ENCODE assay signal across 10 mouse cellular contexts in genomic region chr10:22413702-22414494, GRCm38 (mm10). TPM values are rescaled to one million over a fixed set of nuclear protein-coding genes. Genes with fewer than 3 reads are reported as not detected.
DNase-seq lines count a peak whose midpoint lies in the region; ATAC-seq lines count a peak whose summit lies in the region.
"Not testable (repeated sequence)": the region's sequence is repeated elsewhere in the genome, so short reads cannot be mapped to it uniquely, and the experiment has no call there.
"Had no signal": no experiment of that assay in that cellular context is flagged by ENCODE, and none has a peak within 500 bp of the region (broad histone marks: within the 10 kb centered on the region; RNA-seq: fewer than 3 reads in every experiment).

No protein-coding gene starts in this region.

- H3K27ac ChIP-seq in forebrain, embryonic 11.5 days (ENCODE audit: low read depth, low read length); heart, embryonic 11.5 days (ENCODE audit: low read depth, low read length); intestine, embryonic 16.5 days (ENCODE audit: low read length); limb, embryonic 10.5 days; midbrain, embryonic 13.5 days: not testable (repeated sequence)

- peak; percentile 40 for DNase-seq in adrenal gland, postnatal 10 days
- DNase-seq in forebrain, embryonic 11.5 days (ENCODE audit: low spot score), result peak; percentile 49
- peak; percentile 19 for DNase-seq in limb, embryonic 10.5 days (ENCODE audit: low spot score)
- DNase-seq in right cerebral cortex, adult 18-20 months, result peak; percentile 18
- peak; percentile 2 for DNase-seq in urinary bladder, postnatal 25 days (ENCODE audit: low spot score)

- H3K4me1 ChIP-seq in forebrain, embryonic 11.5 days (replicated peaks; ENCODE audit: control insufficient read depth, insufficient read depth, low read length); heart, embryonic 11.5 days (ENCODE audit: control insufficient read depth, insufficient read depth, low read length); intestine, embryonic 16.5 days (ENCODE audit: control insufficient read depth, insufficient read depth, low read length); limb, embryonic 10.5 days; midbrain, embryonic 13.5 days (replicated peaks): not testable (repeated sequence)

- H3K9ac ChIP-seq in forebrain, embryonic 11.5 days (ENCODE audit: low read length); heart, embryonic 11.5 days (ENCODE audit: low read depth, low read length); intestine, embryonic 16.5 days (ENCODE audit: low read depth, low read length); midbrain, embryonic 13.5 days (replicated peaks): not testable (repeated sequence)

- ATAC-seq in forebrain, embryonic 11.5 days (replicated peaks; ENCODE audit: low FRiP score), result peak; percentile 75
- ATAC-seq in heart, embryonic 11.5 days (replicated peaks; ENCODE audit: insufficient number of reproducible peaks, low FRiP score, low TSS enrichment), result 0 out of 2 replicates have a peak, but pooled peaks have one; percentile 35
- peak; percentile 85 for ATAC-seq in intestine, embryonic 16.5 days
- peak; percentile 79 for ATAC-seq in midbrain, embryonic 13.5 days

- H3K9me3 ChIP-seq in forebrain, embryonic 11.5 days (ENCODE audit: control insufficient read depth, low read length); heart, embryonic 11.5 days (replicated peaks; ENCODE audit: control insufficient read depth, low read length); intestine, embryonic 16.5 days (ENCODE audit: control insufficient read depth, low read length); limb, embryonic 10.5 days (replicated peaks); midbrain, embryonic 13.5 days: not testable (repeated sequence)

- H3K4me3 ChIP-seq in forebrain, embryonic 11.5 days (ENCODE audit: low read depth, low read length); heart, embryonic 11.5 days (ENCODE audit: low read depth, low read length); intestine, embryonic 16.5 days (ENCODE audit: low read length); limb, embryonic 10.5 days; midbrain, embryonic 13.5 days (replicated peaks): not testable (repeated sequence)

- not testable (repeated sequence) for H3K27me3 ChIP-seq in forebrain, embryonic 11.5 days (ENCODE audit: control insufficient read depth, insufficient read depth, low read length); heart, embryonic 11.5 days (ENCODE audit: control insufficient read depth, insufficient read depth, low read length); intestine, embryonic 16.5 days (replicated peaks; ENCODE audit: control insufficient read depth, insufficient read depth, low read length); limb, embryonic 10.5 days (ENCODE audit: low read depth, poor library complexity, severe bottlenecking); midbrain, embryonic 13.5 days

- H3K4me2 ChIP-seq in forebrain, embryonic 11.5 days (ENCODE audit: low read depth, low read length, severe bottlenecking); heart, embryonic 11.5 days; intestine, embryonic 16.5 days (ENCODE audit: low read depth, low read length); midbrain, embryonic 13.5 days (replicated peaks): not testable (repeated sequence)

- not testable (repeated sequence) for H3K36me3 ChIP-seq in forebrain, embryonic 11.5 days (ENCODE audit: control insufficient read depth, insufficient read depth, low read length); heart, embryonic 11.5 days (ENCODE audit: control insufficient read depth, insufficient read depth, low read length); intestine, embryonic 16.5 days (ENCODE audit: control insufficient read depth, insufficient read depth, low read length); limb, embryonic 10.5 days; midbrain, embryonic 13.5 days

- 0% methylated on average over 1 of the region's 8 CpGs for WGBS in forebrain, embryonic 11.5 days
- 0% methylated on average over 1 of the region's 8 CpGs for WGBS in heart, embryonic 11.5 days (ENCODE audit: insufficient replicate concordance)
- WGBS in intestine, embryonic 16.5 days, result 25% methylated on average over 1 of the region's 8 CpGs
- WGBS in limb, embryonic 10.5 days, result 0% methylated on average over 1 of the region's 8 CpGs
- 0% methylated on average over 1 of the region's 8 CpGs for WGBS in midbrain, embryonic 13.5 days

RNA-seq across cellular contexts. Expression of gene Raet1d, which starts 53.5 kb away (rescaled TPM):
- total RNA-seq in adrenal gland, postnatal 10 days (2021), result 1 to 10 TPM; 1.3 to 4.3 TPM
- 16.5 and 17.8 TPM in 2 replicates for polyA plus RNA-seq in forebrain, embryonic 11.5 days (2014; fragmentation: Nextera tagmentation; extraction: Ambion mirVana)
- polyA plus RNA-seq in heart, embryonic 11.5 days (2014; fragmentation: Nextera tagmentation; extraction: Ambion mirVana), result 13.4 and 14.8 TPM in 2 replicates
- polyA plus RNA-seq in intestine, embryonic 16.5 days (2015; fragmentation: Nextera tagmentation; extraction: Ambion mirVana), result 5.5 and 7.3 TPM in 2 replicates
- 14.0 and 17.3 TPM in 2 replicates for polyA plus RNA-seq in limb, embryonic 10.5 days (2016; fragmentation: Nextera tagmentation; extraction: Ambion mirVana)
- polyA plus RNA-seq in midbrain, embryonic 13.5 days (2015; fragmentation: Nextera tagmentation; extraction: Ambion mirVana), result 5.5 and 5.9 TPM in 2 replicates
- total RNA-seq: left cerebral cortex, postnatal 10 days had no signal
- polyA plus RNA-seq: erythroblast, embryonic 14.5 days had no signal

Comparison
In these comparisons a context has a peak if more than half of its experiments do, and no peak if none do; other contexts are left out.
1. ATAC-seq: peak in every context shown above with its lines; median percentile 85 in intestine, embryonic 16.5 days; 79 in midbrain, embryonic 13.5 days; 75 in forebrain, embryonic 11.5 days; 35 in heart, embryonic 11.5 days.